Mouse (Mus musculus): ENCODE data around the gene Popdc3. TPM values are rescaled to one million over a fixed set of nuclear protein-coding genes. Genes with fewer than 3 reads are reported as not detected.

Popdc3 gene
- polyA plus RNA-seq (2012; rRNA removed; ENCODE audit: low replicate concordance) = 0.27 TPM in 1 of 2 replicates, not detected in the other

GRCm38 (mm10) chr10:45177798-45178197 lies at the start of gene Popdc3:
Popdc3 (plus strand) TSS chr10:45178098.

DNA sequence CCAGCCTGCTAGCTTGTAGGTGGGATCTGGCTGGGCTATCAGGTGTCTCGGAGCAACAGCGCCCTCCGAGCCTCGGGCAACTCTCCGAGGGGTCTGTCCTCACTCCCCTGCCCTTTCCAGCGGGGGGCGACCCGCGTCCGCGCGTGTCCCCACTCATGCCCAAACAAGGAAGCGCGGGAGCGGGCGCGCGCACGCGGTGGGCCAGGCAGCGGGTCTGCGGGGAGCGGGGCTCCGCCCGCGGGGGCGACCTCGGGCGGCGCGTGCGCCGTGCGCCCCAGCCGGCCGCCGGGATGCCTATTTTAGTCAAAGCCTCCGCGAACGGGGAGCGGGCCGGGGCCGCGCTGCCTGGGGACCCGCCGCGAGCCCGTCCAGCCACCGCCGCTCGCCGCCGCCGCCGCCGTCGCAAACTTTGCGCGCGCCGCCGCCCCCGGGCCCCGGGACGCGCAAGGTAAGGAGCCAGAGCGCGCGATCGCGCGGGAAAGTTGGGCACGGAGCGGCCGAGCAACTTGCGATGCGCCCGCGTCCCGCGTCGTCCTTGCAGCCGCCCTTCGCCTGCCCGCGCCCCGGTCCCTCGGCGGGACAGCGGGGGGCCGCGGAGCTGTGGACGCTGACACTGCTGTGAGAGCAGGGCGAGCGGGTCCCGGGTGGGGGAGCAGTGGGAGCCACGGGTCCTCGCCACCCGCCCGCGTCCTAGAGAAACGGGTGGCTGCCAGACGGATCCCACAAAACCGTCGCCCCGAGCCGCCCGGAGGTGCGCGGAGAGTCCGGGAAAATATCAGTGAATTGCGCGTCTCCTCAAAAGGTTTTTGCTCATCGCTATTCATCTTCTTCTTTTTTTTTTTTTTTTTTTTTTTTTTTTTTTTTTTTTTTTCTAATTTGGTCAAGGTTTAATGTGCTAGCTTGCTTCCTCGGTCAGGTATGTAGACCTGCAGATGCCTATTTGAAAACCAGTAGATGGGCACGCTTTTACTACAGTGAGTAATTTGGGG lies 157.8 kb downstream of the Popdc3 start, which contains the start of gene Bves:
Gene Bves (plus strand): TSS at position 339 of the 989 bp plus-strand sequence.

Other genes with a start within 250 kb of the Popdc3 start
- 7.3 and 14.5 TPM in 2 replicates for gene Prep, start 110.9 kb upstream of the Popdc3 start, polyA plus RNA-seq (2012; rRNA removed; ENCODE audit: low replicate concordance)
- gene Bves, start 157.7 kb downstream of the Popdc3 start, polyA plus RNA-seq (2012; rRNA removed; ENCODE audit: low replicate concordance) = 0.34 and 9.7 TPM in 2 replicates